Mouse (Mus musculus) liver, postnatal 0 days (tissue): Measurements from ENCODE around the gene Bpifb4.

Source experiments
- CTCF ChIP-seq: sonication (generic); IDR thresholded peaks from 2 replicates; pipeline ENCODE4 v1.5.1; 2016; ENCODE audit warnings: antibody characterized with exemption, low read depth
- EP300 ChIP-seq: IDR thresholded peaks from 2 replicates; pipeline ENCODE4 v1.6.1; 2016; ENCODE audit warnings: antibody characterized with exemption, low read depth, mild to moderate bottlenecking

DNA sequence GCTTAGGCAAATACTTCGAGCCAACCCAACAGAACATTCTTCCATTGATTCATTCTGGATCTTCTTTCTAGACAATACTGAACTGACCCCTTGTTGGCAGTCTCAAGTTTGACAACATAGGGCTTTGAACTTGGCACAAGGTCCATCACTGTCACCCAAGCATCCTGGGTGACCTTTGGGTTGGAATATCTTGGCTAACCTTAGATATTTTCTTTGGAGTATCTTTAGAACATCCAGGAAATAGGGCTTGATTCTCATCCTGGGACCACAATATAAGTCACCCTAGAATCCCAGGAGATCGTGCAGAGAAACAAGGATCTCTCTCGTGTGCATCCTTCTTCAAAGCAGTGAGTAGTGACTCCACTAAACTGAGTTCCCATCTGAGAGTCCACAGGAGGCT lies 70.0 kb downstream of the Bpifb4 start, which contains the start of gene Bpifa2:
- TF ChIP-seq CTCF (no peak), EP300 (no peak)
